Mouse (Mus musculus) ovary, postnatal 10 days (tissue): ENCODE measurements around the gene Pnpla1.
"Not testable (repeated sequence)": the region's sequence is repeated elsewhere in the genome, so short reads cannot be mapped to it uniquely, and the experiment has no call there.

ENCODE experiments used
- DNase-seq: peaks from one replicate; pipeline ENCODE4 v3.0.0; 2022; ENCODE audit warnings: low spot score

Gene Pnpla1

DNA sequence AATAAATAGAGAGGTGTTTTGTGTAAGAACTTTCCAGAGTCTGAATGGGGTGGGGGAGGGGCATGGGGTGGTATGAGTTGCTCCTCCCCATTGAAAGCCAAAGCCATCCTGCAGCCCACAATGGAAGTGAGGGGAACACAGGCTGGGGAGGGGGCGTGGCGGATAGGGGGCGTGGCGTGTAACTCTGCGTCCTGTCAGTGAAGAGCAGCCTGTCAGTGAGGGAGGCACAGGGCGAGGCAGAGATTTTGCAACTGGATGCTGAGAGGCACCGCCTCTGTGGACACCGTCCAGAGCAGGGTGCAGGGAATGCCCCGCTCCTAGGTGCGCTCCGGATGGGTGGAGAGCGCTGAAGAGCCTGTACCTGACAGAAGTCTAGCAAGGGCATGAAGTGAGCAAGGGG lies at the start of gene Pnpla1:
Pnpla1 (plus strand) TSS at position 207 of the 400 bp plus-strand sequence.
- no peak for DNase-seq

GRCm38 (mm10) chr17:28808714-28809113 lies 49.5 kb upstream of the Pnpla1 start:
- DNase-seq = no peak

DNA sequence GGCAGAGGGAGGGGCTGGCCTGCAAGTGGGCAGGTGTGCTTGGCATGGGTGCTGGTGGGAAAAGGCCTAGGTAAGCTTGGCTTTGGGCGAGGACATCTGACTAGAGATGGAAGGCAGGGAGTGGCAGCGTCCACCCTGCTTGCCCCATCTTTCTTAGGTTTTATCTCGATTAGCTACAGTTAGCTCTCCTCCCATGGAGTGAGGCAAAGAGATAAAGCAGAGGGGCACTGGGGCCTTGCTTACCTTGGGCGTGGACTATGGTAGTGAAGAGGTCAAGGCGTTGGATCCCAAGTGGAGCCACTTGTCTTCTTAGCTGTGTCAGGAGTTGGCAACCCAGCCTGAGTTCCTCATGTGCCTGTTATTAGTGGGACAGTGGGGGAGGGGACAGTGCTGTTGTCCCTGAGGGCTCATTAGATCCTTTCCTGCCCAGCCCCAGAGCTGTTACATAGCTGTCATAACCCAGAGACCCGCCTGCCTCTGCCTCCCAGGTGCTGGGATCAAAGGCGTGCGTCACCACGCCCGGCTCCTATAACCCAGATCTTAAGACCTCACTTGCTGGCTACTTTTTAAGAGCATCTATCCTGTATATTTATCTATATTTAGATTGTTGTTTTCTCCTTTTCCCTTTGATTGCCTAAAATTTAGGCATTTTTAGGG lies 48.9 kb upstream of the Pnpla1 start:
- DNase-seq = no peak

GRCm38 (mm10) chr17:28812345-28812744 lies 45.9 kb upstream of the Pnpla1 start:
- no peak for DNase-seq

- no peak for DNase-seq
Observed at GRCm38 (mm10) chr17:28814529-28815097, 43.6 kb upstream of the Pnpla1 start.

GRCm38 (mm10) chr17:28815384-28816004 lies 42.7 kb upstream of the Pnpla1 start:
- no peak for DNase-seq

- DNase-seq = not testable (repeated sequence)
Observed at GRCm38 (mm10) chr17:28816326-28816725, 41.9 kb upstream of the Pnpla1 start.

- no peak for DNase-seq
Observed at GRCm38 (mm10) chr17:28816875-28817811, 41.1 kb upstream of the Pnpla1 start.

GRCm38 (mm10) chr17:28820189-28820588 lies 38.0 kb upstream of the Pnpla1 start:
- DNase-seq = no peak

- no peak for DNase-seq
Observed at GRCm38 (mm10) chr17:28823004-28823745, 35.0 kb upstream of the Pnpla1 start.

DNA sequence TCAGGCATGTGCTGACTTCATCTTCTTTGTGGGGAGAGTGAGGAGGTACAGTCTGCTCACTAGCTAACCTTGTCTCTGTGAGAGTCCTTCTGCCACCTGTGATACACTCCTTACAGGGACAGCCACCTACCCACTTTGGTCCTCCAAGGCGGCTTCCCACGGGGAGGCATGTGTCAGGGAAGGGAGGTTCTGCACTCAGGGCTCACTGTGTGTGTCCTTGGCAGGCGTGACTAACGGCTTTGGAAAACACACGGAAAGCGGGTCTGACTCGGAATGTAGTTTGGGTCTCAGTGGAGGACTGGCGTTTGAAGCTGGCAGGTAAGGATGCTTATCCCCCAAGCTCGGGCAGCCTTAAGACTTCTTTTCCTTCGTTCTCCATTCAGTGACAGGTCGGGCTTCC lies 34.5 kb upstream of the Pnpla1 start:
- no peak for DNase-seq

DNA sequence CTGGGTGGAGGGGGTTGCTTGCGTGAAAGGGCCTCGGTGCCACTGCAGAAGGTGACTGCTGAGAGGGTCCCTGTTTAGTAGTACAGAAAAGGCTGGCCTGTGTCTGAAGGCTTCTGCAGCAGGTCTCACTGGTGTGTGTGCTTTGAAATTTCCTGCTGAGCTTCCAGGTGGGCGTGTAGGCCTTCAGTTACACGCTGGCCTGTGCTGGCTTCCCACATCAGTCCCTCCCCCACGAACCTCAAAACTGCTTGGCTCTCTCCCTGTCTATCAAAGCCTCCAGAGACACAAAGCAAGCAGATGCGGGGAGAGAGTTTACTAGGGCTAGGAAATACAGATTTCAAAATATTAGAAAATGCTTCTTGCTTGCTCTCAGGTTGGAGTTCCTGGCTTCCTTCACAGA lies 33.3 kb upstream of the Pnpla1 start:
- DNase-seq = no peak

DNA sequence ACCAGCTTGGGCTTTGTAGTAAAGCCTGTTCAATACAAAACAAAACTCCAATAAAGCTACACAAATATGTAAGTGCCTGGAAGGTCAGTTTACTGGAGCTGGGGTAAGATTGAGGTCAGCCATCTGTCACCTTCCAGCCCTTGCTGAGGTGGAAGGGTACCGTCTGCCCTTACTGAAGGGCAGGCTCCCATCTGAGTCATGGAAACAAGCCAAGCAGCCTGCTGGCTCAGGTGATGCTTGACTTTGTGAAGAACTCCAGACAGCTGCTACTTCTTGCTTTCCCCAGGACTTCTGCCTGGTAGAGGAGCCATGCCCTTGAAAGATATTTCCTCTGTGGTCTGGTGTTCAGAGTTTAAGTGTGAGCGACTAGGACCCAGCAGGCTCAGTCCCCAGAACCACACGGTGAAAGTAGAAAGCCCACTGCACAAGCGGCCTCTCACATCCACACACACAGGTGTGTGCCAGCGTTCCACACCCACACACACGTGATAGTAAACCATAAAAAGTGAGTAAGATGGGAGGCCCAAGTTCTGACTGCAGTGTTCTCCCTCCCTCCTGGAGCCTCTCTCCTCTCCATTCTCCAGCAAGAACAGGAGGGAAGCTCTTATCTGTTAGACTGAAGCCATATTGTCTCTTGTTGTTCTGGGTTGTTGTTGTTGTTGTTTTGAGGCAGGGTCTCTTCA lies 32.7 kb upstream of the Pnpla1 start:
- DNase-seq = no peak

GRCm38 (mm10) chr17:28827665-28828231 lies 30.5 kb upstream of the Pnpla1 start:
- DNase-seq = no peak

GRCm38 (mm10) chr17:28829120-28829519 lies 29.1 kb upstream of the Pnpla1 start:
- DNase-seq = no peak

- no peak for DNase-seq
Observed at GRCm38 (mm10) chr17:28831065-28831464, 27.1 kb upstream of the Pnpla1 start.

GRCm38 (mm10) chr17:28832040-28832439 lies 26.2 kb upstream of the Pnpla1 start:
- no peak for DNase-seq

- no peak for DNase-seq
Observed at GRCm38 (mm10) chr17:28832875-28833274, 25.3 kb upstream of the Pnpla1 start.

DNA sequence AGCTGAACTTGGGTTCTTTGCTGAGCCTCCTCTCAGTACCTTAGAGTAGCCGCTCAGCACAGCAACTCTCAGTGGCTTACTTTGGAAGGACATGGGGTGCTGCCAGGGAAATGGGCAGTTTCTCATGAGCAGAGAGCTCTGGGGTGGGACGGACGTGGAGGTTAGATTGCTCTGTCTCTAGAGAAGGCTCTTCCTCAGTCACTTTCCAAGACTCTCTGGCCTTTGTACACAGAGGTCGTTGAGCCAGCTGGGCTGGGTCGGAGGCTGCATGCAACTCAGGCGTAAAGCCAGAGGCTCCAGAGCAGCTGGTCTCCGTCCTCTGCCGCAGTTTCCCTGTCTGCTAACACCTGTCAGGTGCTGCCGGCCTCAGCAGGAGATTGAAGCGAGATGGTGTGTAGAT lies 23.5 kb upstream of the Pnpla1 start:
- no peak for DNase-seq

DNA sequence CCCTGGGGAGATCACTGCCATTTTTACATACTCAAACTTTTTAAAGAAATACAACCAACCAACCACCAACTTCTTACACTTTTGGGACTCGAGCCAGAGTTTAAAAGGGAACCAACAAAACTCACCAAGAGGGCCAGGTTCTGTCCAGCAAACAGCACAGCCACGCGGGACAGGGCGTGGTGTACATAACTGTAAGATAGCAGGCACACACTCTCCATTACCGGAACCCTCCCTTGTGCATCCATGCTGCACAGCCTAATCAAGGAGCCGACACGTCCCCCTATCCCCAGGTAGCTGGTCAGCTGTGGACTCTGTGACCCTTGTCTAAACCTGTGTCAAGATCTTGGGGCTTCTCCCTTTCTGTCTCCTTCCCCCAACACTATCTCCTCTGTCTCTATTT lies 20.4 kb upstream of the Pnpla1 start:
- no peak for DNase-seq

GRCm38 (mm10) chr17:28841947-28842346 lies 16.3 kb upstream of the Pnpla1 start:
- not testable (repeated sequence) for DNase-seq
